In the genomic region with DNA sequence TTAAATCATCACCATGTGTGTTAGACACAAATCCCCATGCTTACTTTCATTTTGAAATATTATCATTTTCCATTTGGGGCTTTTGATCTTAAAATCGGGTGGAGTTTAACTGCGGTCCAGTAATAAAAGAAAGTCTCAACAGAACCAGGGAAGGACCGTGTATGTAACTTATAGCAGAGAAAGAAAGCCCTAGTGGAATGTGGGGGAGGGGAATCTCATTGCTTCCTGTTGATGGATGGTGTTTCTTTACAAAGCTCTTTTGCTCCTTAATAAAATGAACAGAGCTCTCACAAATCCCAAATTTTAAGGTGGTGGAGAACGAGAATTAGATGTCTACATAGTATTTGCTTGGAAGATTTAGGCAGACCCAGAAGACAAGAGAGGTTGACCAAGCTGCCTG, we compare ENCODE assay signal across 26 mouse cellular contexts.
A peak's percentile ranks its signal among the peaks of the same experiment; 100 is the strongest.
DNase-seq lines count a peak whose midpoint lies in the region.
"Had no signal": no experiment of that assay in that cellular context is flagged by ENCODE, and none has a peak within 500 bp of the region (broad histone marks: within the 10 kb centered on the region; RNA-seq: fewer than 3 reads in every experiment).

No protein-coding gene starts in this region.

- WGBS in heart, embryonic 10.5 days = 75% methylated on average over 4 of the region's 4 CpGs
- 57% methylated on average over 4 of the region's 4 CpGs for WGBS in limb, embryonic 10.5 days

- DNase-seq in embryo, embryonic 10.5 days (ENCODE audit: low spot score) = peak; percentile 25
- DNase-seq in embryo, embryonic 10 days (ENCODE audit: low spot score) = no peak
- peak; percentile 7 for DNase-seq in heart, embryonic 10.5 days (ENCODE audit: low spot score)
- no peak for DNase-seq in heart, postnatal 4 days
- DNase-seq in limb, embryonic 10.5 days (ENCODE audit: low spot score) = no peak
- DNase-seq in mesoderm, embryonic 11.5 days (ENCODE audit: low read depth, low spot score) = peak; percentile 11
- no peak for DNase-seq in cerebellum, adult 11-12 months
- DNase-seq: adrenal gland, adult 2 months; adrenal gland, postnatal 36 days; cerebellum, adult 2 months; cerebellum, postnatal 14 days; gastrocnemius, postnatal 36 days; kidney, adult 9 months; kidney, postnatal 36 days; right cerebral cortex, postnatal 4 days had no signal

- H3K9me3 ChIP-seq in heart, embryonic 10.5 days = no peaks in the 10 kb centered on the region
- H3K9me3 ChIP-seq in limb, embryonic 10.5 days (replicated peaks) = no peaks in the 10 kb centered on the region
- H3K9me3 ChIP-seq: forebrain, embryonic 13.5 days; heart, embryonic 15.5 days; hindbrain, embryonic 12.5 days; liver, embryonic 15.5 days; lung, embryonic 15.5 days; midbrain, embryonic 12.5 days; neural tube, embryonic 13.5 days had no signal

- no peaks in the 10 kb centered on the region for H3K4me1 ChIP-seq in heart, embryonic 10.5 days
- H3K4me1 ChIP-seq in limb, embryonic 10.5 days = peaks cover 16% of the 10 kb centered on the region
- H3K4me1 ChIP-seq: forebrain, embryonic 13.5 days; heart, embryonic 15.5 days; liver, embryonic 15.5 days; lung, embryonic 15.5 days; midbrain, embryonic 12.5 days had no signal

- no peaks in the 10 kb centered on the region for H3K27me3 ChIP-seq in heart, embryonic 10.5 days (ENCODE audit: insufficient read depth, poor library complexity, severe bottlenecking)
- no peaks in the 10 kb centered on the region for H3K27me3 ChIP-seq in limb, embryonic 10.5 days (ENCODE audit: low read depth, poor library complexity, severe bottlenecking)
- H3K27me3 ChIP-seq: CH12.LX; forebrain, embryonic 13.5 days; heart, embryonic 15.5 days; hindbrain, embryonic 12.5 days; liver, embryonic 15.5 days; lung, embryonic 15.5 days; midbrain, embryonic 12.5 days; neural tube, embryonic 13.5 days had no signal

- no peak overlapping the region for H3K27ac ChIP-seq in heart, embryonic 10.5 days
- H3K27ac ChIP-seq in limb, embryonic 10.5 days = peak overlapping the region; percentile 54; the same call in 1 of the 2 replicates
- H3K27ac ChIP-seq: forebrain, embryonic 13.5 days; heart, embryonic 15.5 days; hindbrain, embryonic 12.5 days; hindbrain, postnatal 0 days; layer of hippocampus, adult 2 months; left cerebral cortex, adult 2 months; liver, embryonic 15.5 days; lung, embryonic 15.5 days; midbrain, embryonic 12.5 days; neural tube, embryonic 13.5 days had no signal

- H3K36me3 ChIP-seq in heart, embryonic 10.5 days = no peaks in the 10 kb centered on the region
- H3K36me3 ChIP-seq in limb, embryonic 10.5 days = no peaks in the 10 kb centered on the region
- H3K36me3 ChIP-seq: heart, embryonic 15.5 days; hindbrain, embryonic 12.5 days; liver, embryonic 15.5 days; lung, embryonic 15.5 days; midbrain, embryonic 12.5 days; neural tube, embryonic 13.5 days had no signal

- H3K4me3 ChIP-seq in heart, embryonic 10.5 days = no peak overlapping the region
- H3K4me3 ChIP-seq in limb, embryonic 10.5 days = no peak overlapping the region
- H3K4me3 ChIP-seq: forebrain, embryonic 13.5 days; heart, embryonic 15.5 days; hindbrain, embryonic 12.5 days; layer of hippocampus, adult 2 months; left cerebral cortex, adult 2 months; liver, embryonic 15.5 days; lung, embryonic 15.5 days; midbrain, embryonic 12.5 days; neural tube, embryonic 13.5 days had no signal

Comparison
In these comparisons a context has a peak if more than half of its experiments do, and no peak if none do; other contexts are left out.
1. DNase-seq: peak in embryo, embryonic 10.5 days (single experiment), heart, embryonic 10.5 days (single experiment) and mesoderm, embryonic 11.5 days (single experiment); none in embryo, embryonic 10 days (single experiment), heart, postnatal 4 days (single experiment), limb, embryonic 10.5 days (single experiment) and cerebellum, adult 11-12 months (single experiment).